ENCODE assay signal across 8 mouse cellular contexts in the genomic region with DNA sequence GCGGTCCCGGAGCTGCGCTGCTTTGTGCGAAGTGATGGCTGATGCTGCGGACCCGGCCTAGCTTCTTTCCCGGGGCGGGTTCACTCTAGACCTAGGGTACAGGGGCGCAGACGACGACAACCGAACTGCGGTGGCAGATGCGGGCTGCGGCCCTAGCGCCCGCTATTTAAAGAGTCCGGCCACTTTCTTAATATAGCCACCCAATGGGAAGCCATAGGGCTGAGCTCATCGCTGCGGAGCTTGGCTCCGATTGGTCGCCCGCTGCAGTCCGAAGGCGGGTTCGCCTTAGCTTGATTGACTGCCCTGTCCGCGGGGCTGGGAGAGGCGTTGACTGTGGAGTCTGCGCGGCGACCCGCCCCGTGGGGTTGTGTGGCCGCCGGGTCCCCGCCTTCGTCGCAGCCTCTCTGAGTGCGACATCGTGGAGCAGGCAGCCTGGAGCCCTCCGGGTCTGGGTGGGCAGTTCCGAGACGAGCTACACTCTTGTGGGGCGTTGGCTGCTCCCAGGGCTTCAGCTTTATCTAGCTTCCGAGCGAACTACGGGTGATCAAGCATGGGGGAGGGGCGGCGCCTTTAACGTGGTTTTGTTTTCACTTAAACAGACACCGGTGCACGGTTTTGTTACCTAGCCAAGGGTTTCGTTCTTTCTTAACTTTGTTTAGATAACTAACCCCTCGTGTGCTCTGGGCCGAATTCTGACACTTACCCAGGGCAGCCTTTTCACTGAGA. TPM values are rescaled to one million over a fixed set of nuclear protein-coding genes. Genes with fewer than 3 reads are reported as not detected.
DNase-seq lines count a peak whose midpoint lies in the region; ATAC-seq and TF ChIP-seq lines count a peak whose summit lies in the region.

A gene (minus strand): TSS at position 139 of the 726 bp plus-strand sequence.

- peak; percentile 81 for TF ChIP-seq POLR2A in ES-Bruce4 (IDR thresholded peaks at IDR 0.05; ENCODE audit: insufficient read depth, low read length)

- peak within 1 kb of the TSS; percentile 86 for H3K4me3 ChIP-seq in ES-Bruce4 (ENCODE audit: low read depth, low read length)
- peak within 1 kb of the TSS; percentile 84 for H3K4me3 ChIP-seq in forebrain, embryonic 14.5 days (ENCODE audit: low read depth, low read length)
- H3K4me3 ChIP-seq in neural tube, embryonic 15.5 days (replicated peaks), result peak within 1 kb of the TSS; percentile 78

- H3K4me1 ChIP-seq in ES-Bruce4 (ENCODE audit: control insufficient read depth, insufficient read depth, low read length), result peaks cover 2% of the 10 kb centered on the region
- H3K4me1 ChIP-seq in forebrain, embryonic 14.5 days (ENCODE audit: control insufficient read depth, insufficient read depth, low read length), result peaks cover 33% of the 10 kb centered on the region
- peaks cover 35% of the 10 kb centered on the region for H3K4me1 ChIP-seq in neural tube, embryonic 15.5 days

- H3K27ac ChIP-seq in ES-Bruce4 (ENCODE audit: insufficient read depth, low read length), result no peak within 1 kb of the TSS
- peak within 1 kb of the TSS; percentile 100 for H3K27ac ChIP-seq in forebrain, embryonic 14.5 days (ENCODE audit: low read depth, low read length)
- peak within 1 kb of the TSS; percentile 100 for H3K27ac ChIP-seq in neural tube, embryonic 15.5 days (replicated peaks)

- peak; percentile 95 for ATAC-seq in cerebellum, adult (ENCODE audit: insufficient number of reproducible peaks, low FRiP score, low TSS enrichment)
- peak; percentile 96 for ATAC-seq in forebrain, embryonic 14.5 days
- ATAC-seq in neural tube, embryonic 15.5 days (ENCODE audit: low FRiP score), result peak; percentile 97

- no peaks in the 10 kb centered on the region for H3K36me3 ChIP-seq in ES-Bruce4 (ENCODE audit: control insufficient read depth, insufficient read depth, low read length, poor library complexity, severe bottlenecking)
- no peaks in the 10 kb centered on the region for H3K36me3 ChIP-seq in forebrain, embryonic 14.5 days (ENCODE audit: control insufficient read depth, insufficient read depth, low read length)
- no peaks in the 10 kb centered on the region for H3K36me3 ChIP-seq in neural tube, embryonic 15.5 days

- no peak for TF ChIP-seq EP300 in ES-Bruce4 (IDR thresholded peaks at IDR 0.05; ENCODE audit: insufficient read depth, low read depth, low read length)

- TF ChIP-seq CTCF in ES-Bruce4 (IDR thresholded peaks at IDR 0.05; ENCODE audit: low read depth, low read length), result no peak

- H3K27me3 ChIP-seq in ES-Bruce4 (ENCODE audit: control insufficient read depth, insufficient read depth, low read length, poor library complexity, severe bottlenecking), result no peaks in the 10 kb centered on the region
- no peaks in the 10 kb centered on the region for H3K27me3 ChIP-seq in forebrain, embryonic 14.5 days (replicated peaks; ENCODE audit: control insufficient read depth, insufficient read depth, low read length)
- no peaks in the 10 kb centered on the region for H3K27me3 ChIP-seq in neural tube, embryonic 15.5 days (replicated peaks)

- peak within 1 kb of the TSS; percentile 89 for H3K4me2 ChIP-seq in forebrain, embryonic 14.5 days (ENCODE audit: low read length)
- peak within 1 kb of the TSS; percentile 78 for H3K4me2 ChIP-seq in neural tube, embryonic 15.5 days

- intact Hi-C loops in heart, postnatal 14 days (cut with DNase I), result no loop called here

- peak; percentile 99 for DNase-seq in forebrain, embryonic 14.5 days (ENCODE audit: low spot score)
- DNase-seq in heart, postnatal 14 days, result peak; percentile 95 to 96
- peak; percentile 99 for DNase-seq in layer of hippocampus, adult 11-12 months (ENCODE audit: low spot score)
- peak; percentile 99 for DNase-seq in lung, adult 18-20 months
- peak; percentile 95 for DNase-seq in testis, postnatal 14 days (ENCODE audit: low spot score)

- H3K9me3 ChIP-seq in ES-Bruce4 (replicated peaks; ENCODE audit: control insufficient read depth, insufficient read depth, low read length, poor library complexity, severe bottlenecking), result no peaks in the 10 kb centered on the region
- no peaks in the 10 kb centered on the region for H3K9me3 ChIP-seq in forebrain, embryonic 14.5 days (replicated peaks; ENCODE audit: control insufficient read depth, low read length)
- H3K9me3 ChIP-seq in neural tube, embryonic 15.5 days (replicated peaks), result no peaks in the 10 kb centered on the region

- WGBS in forebrain, embryonic 14.5 days, result under 1% methylated on average over 54 of the region's 56 CpGs
- 1% methylated on average over 55 of the region's 56 CpGs for WGBS in neural tube, embryonic 15.5 days

- peak within 1 kb of the TSS; percentile 82 for H3K9ac ChIP-seq in ES-Bruce4 (ENCODE audit: low read depth, poor library complexity, severe bottlenecking)
- H3K9ac ChIP-seq in forebrain, embryonic 14.5 days (ENCODE audit: low read length), result peak within 1 kb of the TSS; percentile 99
- peak within 1 kb of the TSS; percentile 99 for H3K9ac ChIP-seq in neural tube, embryonic 15.5 days (replicated peaks)

RNA-seq across cellular contexts. Expression of the gene that starts here (rescaled TPM):
- polyA plus RNA-seq in ES-Bruce4 (2011; ENCODE audit: insufficient read depth, insufficient read length, low read depth, missing spikeins), result 20.0 and 21.0 TPM in 2 replicates
- polyA plus RNA-seq in forebrain, embryonic 14.5 days (2014; fragmentation: Nextera tagmentation; extraction: Ambion mirVana), result 74.4 and 94.6 TPM in 2 replicates
- 100 to 1,000 TPM; 220 to 235 TPM for total RNA-seq in heart, postnatal 14 days (2021)
- 77.0 and 91.1 TPM in 2 replicates for polyA plus RNA-seq in neural tube, embryonic 15.5 days (2015; fragmentation: Nextera tagmentation; extraction: Ambion mirVana)
